Comparison of ENCODE assay signal across 1 mouse cellular context in the genomic region with DNA sequence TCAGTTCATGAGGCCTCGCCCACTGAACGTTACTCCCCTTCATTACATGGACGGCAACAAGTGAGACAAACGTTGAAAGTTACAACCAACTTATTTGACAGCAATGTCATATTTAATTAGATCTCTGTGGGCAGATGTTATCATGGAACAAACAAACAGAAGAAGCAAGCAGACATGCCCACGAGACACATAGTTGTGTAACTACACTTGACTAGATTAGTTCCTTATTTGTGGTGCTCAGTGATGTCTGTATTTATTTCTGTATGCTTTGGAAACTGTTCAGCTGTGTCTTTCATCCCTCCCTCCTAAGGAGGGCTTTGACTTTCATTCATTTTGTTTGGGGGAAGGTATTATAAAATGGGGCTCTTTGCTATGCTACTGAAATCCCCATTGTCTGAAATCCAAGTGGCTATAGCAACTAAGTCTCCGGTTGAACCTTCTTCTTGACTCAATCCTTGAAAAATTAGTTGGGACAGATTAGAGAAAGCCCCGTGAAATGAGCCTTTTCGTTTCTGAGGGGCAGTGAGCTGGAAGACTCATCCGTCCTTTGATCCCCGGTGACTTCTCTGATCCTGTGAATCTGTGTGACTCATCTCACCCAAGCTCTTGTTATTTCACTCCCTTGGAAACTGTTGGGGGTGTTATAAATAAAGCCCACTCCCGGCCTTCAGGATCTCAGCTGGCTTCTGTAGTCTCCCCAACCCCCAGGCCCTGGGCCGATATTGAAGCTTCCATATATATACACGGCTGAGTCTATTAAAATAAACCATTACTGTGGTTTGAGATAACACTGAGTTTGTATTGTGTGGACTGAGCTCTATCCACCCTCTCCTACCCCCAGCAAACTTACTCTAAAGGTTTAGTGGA.
TF ChIP-seq lines count a peak whose summit lies in the region.

No protein-coding gene starts in this region.

TF ChIP-seq in CH12.LX, 34 proteins besides CTCF, POLR2A, EP300 and RAD21 (continued from another document):
- TF ChIP-seq HCFC1 (IDR thresholded peaks at IDR 0.05; ENCODE audit: low read depth, low read length), result no peak
- no peak for TF ChIP-seq IRF4 (IDR thresholded peaks at IDR 0.05; ENCODE audit: low read depth, low read length)
- TF ChIP-seq NRF1 (IDR thresholded peaks at IDR 0.05; ENCODE audit: low read depth, low read length), result no peak
- TF ChIP-seq MAZ (IDR thresholded peaks at IDR 0.05; ENCODE audit: low read depth, low read length), result no peak
- no peak for TF ChIP-seq ZC3H11A (IDR thresholded peaks at IDR 0.05; ENCODE audit: low read depth, low read length)
- no peak for TF ChIP-seq PAX5 (IDR thresholded peaks at IDR 0.05; ENCODE audit: low read length)
- no peak for TF ChIP-seq E2F4 (IDR thresholded peaks at IDR 0.05; ENCODE audit: insufficient replicate concordance, low read depth, low read length)
- TF ChIP-seq SIN3A (IDR thresholded peaks at IDR 0.05; ENCODE audit: low read length), result no peak
